Mouse (Mus musculus): ENCODE results near the gene Ranbp9.

DNA sequence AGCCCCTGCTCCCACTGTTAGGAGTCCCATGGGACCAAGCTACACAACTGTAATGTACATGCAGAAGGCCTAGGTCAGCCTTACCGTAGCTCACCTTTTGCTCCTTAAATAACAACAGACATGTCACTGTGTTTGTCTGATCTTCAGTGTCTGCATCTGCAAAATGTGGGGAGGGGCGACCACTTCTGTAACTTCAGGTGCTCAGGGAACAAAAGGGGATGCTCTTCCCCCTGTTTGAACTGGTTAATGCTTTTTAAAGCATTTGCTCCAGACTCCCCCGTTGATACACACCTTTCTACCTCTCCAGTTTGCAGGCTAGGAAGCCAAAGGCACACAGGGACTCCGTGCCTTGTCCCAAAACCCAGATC, 19.4 kb upstream of the Ranbp9 start:
- TF ChIP-seq CTCF (IDR thresholded peaks at IDR 0.05; ENCODE audit: low read depth, low read length) = no peak
- TF ChIP-seq POLR2A (IDR thresholded peaks at IDR 0.05; ENCODE audit: borderline replicate concordance, low read depth, low read length) = no peak
